8 mouse cellular contexts compared by ENCODE assay signal in the genomic region with DNA sequence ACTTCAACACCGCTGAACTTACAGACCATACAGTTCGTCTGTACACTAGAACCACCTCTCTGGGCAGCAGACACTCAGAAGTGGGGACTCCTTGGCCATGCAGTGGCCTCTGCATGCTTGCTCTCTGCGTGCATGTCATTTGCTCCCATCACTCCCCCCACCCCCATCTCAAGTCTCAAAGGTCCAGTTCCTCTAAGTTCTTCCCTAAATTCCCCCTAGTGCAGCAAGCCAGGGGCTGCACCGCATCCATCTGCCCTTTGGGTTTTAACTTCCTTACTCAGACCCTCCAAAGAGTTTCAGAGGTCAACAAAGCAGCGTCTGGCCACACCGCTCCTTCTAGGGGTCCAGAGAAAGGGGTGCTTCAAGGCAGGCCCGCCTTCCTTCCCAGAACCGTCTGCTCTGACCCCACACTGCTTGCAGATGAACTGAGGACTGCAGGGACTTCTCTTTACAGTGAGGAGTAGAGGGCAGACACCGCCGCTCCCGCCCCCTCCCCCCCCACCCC. TPM values are rescaled to one million over a fixed set of nuclear protein-coding genes. Genes with fewer than 3 reads are reported as not detected.
DNase-seq lines count a peak whose midpoint lies in the region; ATAC-seq lines count a peak whose summit lies in the region.

No protein-coding gene starts in this region.

- H3K9me3 ChIP-seq in embryonic facial prominence, embryonic 12.5 days, result no peaks in the 10 kb centered on the region
- no peaks in the 10 kb centered on the region for H3K9me3 ChIP-seq in intestine, embryonic 14.5 days (ENCODE audit: control insufficient read depth, low read length)

- H3K36me3 ChIP-seq in embryonic facial prominence, embryonic 12.5 days, result peaks cover 18% of the 10 kb centered on the region
- no peaks in the 10 kb centered on the region for H3K36me3 ChIP-seq in intestine, embryonic 14.5 days (ENCODE audit: control insufficient read depth, insufficient read depth, low read length)
- H3K36me3 ChIP-seq in macrophage (ENCODE audit: inconsistent target), result no peaks in the 10 kb centered on the region

- peak; percentile 51 for DNase-seq in layer of hippocampus, adult 9-11 months
- DNase-seq in layer of hippocampus, postnatal 25 days (ENCODE audit: extremely low spot score in 1 of 2, low spot score in 1 of 2), result no peak
- no peak for DNase-seq in intestine, embryonic 14.5 days (ENCODE audit: low spot score)
- DNase-seq in T-cell, adult 2 months (ENCODE audit: low spot score), result no peak
- DNase-seq in adipocyte (ENCODE audit: low spot score), result no peak
- no peak for DNase-seq in frontal cortex, postnatal 10 days (ENCODE audit: low spot score in 2 of 2)

- H3K27ac ChIP-seq in embryonic facial prominence, embryonic 12.5 days, result peak overlapping the region; percentile 93
- H3K27ac ChIP-seq in intestine, embryonic 14.5 days (ENCODE audit: low read depth), result peak overlapping the region; percentile 96
- H3K27ac ChIP-seq in macrophage, result peak overlapping the region; percentile 98

- peaks cover 66% of the 10 kb centered on the region for H3K79me2 ChIP-seq in macrophage (ENCODE audit: inconsistent target)

- H3K9ac ChIP-seq in embryonic facial prominence, embryonic 12.5 days, result peak overlapping the region; percentile 38
- no peak overlapping the region for H3K9ac ChIP-seq in intestine, embryonic 14.5 days (ENCODE audit: low read length)

- H3K27me3 ChIP-seq in embryonic facial prominence, embryonic 12.5 days, result no peaks in the 10 kb centered on the region
- H3K27me3 ChIP-seq in intestine, embryonic 14.5 days (replicated peaks; ENCODE audit: control insufficient read depth, insufficient read depth, low read length), result no peaks in the 10 kb centered on the region

- WGBS in embryonic facial prominence, embryonic 12.5 days, result 12% methylated on average over 11 of the region's 11 CpGs
- 15% methylated on average over 11 of the region's 11 CpGs for WGBS in intestine, embryonic 14.5 days
- WGBS in macrophage (ENCODE audit: missing documents), result 2% methylated on average over 9 of the region's 11 CpGs

- peak; percentile 23; the same call in 1 of the 2 replicates for ATAC-seq in embryonic facial prominence, embryonic 12.5 days (ENCODE audit: insufficient number of reproducible peaks, insufficient read depth, low FRiP score, low TSS enrichment)
- peak; percentile 10; the same call in 1 of the 2 replicates for ATAC-seq in intestine, embryonic 14.5 days (replicated peaks; ENCODE audit: low FRiP score, low TSS enrichment, low read depth)

- peak overlapping the region; percentile 36 for H3K4me2 ChIP-seq in embryonic facial prominence, embryonic 12.5 days (replicated peaks)
- H3K4me2 ChIP-seq in intestine, embryonic 14.5 days (ENCODE audit: low read length), result peak overlapping the region; percentile 20

- H3K4me1 ChIP-seq in embryonic facial prominence, embryonic 12.5 days, result peaks cover 52% of the 10 kb centered on the region
- H3K4me1 ChIP-seq in intestine, embryonic 14.5 days (replicated peaks; ENCODE audit: control insufficient read depth, insufficient read depth, low read length), result peaks cover 45% of the 10 kb centered on the region

- peak overlapping the region; percentile 5; the same call in 1 of the 2 replicates for H3K4me3 ChIP-seq in embryonic facial prominence, embryonic 12.5 days
- H3K4me3 ChIP-seq in intestine, embryonic 14.5 days (ENCODE audit: low read depth, low read length), result no peak overlapping the region
- no peak overlapping the region for H3K4me3 ChIP-seq in macrophage (ENCODE audit: inconsistent target)

RNA-seq across cellular contexts. Expression of gene Adamtsl4, which starts 14.0 kb away (rescaled TPM):
- 1 to 10 TPM; 3.7 to 4.0 TPM for total RNA-seq in layer of hippocampus, postnatal 25 days (2021)
- 1.5 and 1.6 TPM in 2 replicates for polyA plus RNA-seq in embryonic facial prominence, embryonic 12.5 days (2016; fragmentation: Nextera tagmentation; extraction: Ambion mirVana)
- 1.2 and 2.6 TPM in 2 replicates for polyA plus RNA-seq in intestine, embryonic 14.5 days (2014; fragmentation: Nextera tagmentation; extraction: Ambion mirVana)
- total RNA-seq in macrophage (2018; cell fraction: chromatin; rRNA removed), result 1 to 10 TPM in 21 of 26 experiments, under 1 TPM in 5; 0.40 to 8.2 (median 3.2) TPM
- total RNA-seq in macrophage (2018; cell fraction: cytosol; rRNA removed), result 1 to 10 TPM in 13 of 26 experiments, under 1 TPM in 13; 0.22 to 4.1 (median 1.2) TPM
- 1 to 10 TPM in 21 of 26 experiments, under 1 TPM in 5; 0.21 to 9.6 (median 2.3) TPM for total RNA-seq in macrophage (2018; cell fraction: nucleus; rRNA removed)
- 0.38 to 3.1 TPM (median 1.9 TPM) in 3 replicates for polyA plus RNA-seq in macrophage (2018)

RNA-seq across cellular contexts. Expression of gene Mcl1, which starts 15.2 kb away (rescaled TPM):
- 10 to 100 TPM; 54.6 to 61.6 TPM for total RNA-seq in layer of hippocampus, postnatal 25 days (2021)
- polyA plus RNA-seq in embryonic facial prominence, embryonic 12.5 days (2016; fragmentation: Nextera tagmentation; extraction: Ambion mirVana), result 69.8 and 74.0 TPM in 2 replicates
- 49.8 and 57.5 TPM in 2 replicates for polyA plus RNA-seq in intestine, embryonic 14.5 days (2014; fragmentation: Nextera tagmentation; extraction: Ambion mirVana)
- 1,000 to 10,000 TPM in 10 of 26 experiments, 100 to 1,000 TPM in 16; 471 to 2,042 (median 842) TPM for total RNA-seq in macrophage (2018; cell fraction: chromatin; rRNA removed)
- total RNA-seq in macrophage (2018; cell fraction: cytosol; rRNA removed), result 1,000 to 10,000 TPM in 4 of 26 experiments, 100 to 1,000 TPM in 22; 492 to 1,133 (median 611) TPM
- 1,000 to 10,000 TPM in 21 of 26 experiments, 100 to 1,000 TPM in 5; 701 to 2,394 (median 1,238) TPM for total RNA-seq in macrophage (2018; cell fraction: nucleus; rRNA removed)
- polyA plus RNA-seq in macrophage (2018), result 251 to 507 TPM (median 488 TPM) in 3 replicates

RNA-seq across cellular contexts. Expression of gene Ensa, which starts 49.0 kb away (rescaled TPM):
- total RNA-seq in layer of hippocampus, postnatal 25 days (2021), result 100 to 1,000 TPM; 298 to 321 TPM
- 85.4 and 85.7 TPM in 2 replicates for polyA plus RNA-seq in embryonic facial prominence, embryonic 12.5 days (2016; fragmentation: Nextera tagmentation; extraction: Ambion mirVana)
- 71.8 and 75.6 TPM in 2 replicates for polyA plus RNA-seq in intestine, embryonic 14.5 days (2014; fragmentation: Nextera tagmentation; extraction: Ambion mirVana)
- total RNA-seq in macrophage (2018; cell fraction: chromatin; rRNA removed), result 100 to 1,000 TPM; 114 to 467 (median 312) TPM
- total RNA-seq in macrophage (2018; cell fraction: cytosol; rRNA removed), result 100 to 1,000 TPM in 22 of 26 experiments, 10 to 100 TPM in 4; 85.2 to 121 (median 110) TPM
- 100 to 1,000 TPM; 134 to 367 (median 267) TPM for total RNA-seq in macrophage (2018; cell fraction: nucleus; rRNA removed)
- polyA plus RNA-seq in macrophage (2018), result 79.1 to 122 TPM (median 121 TPM) in 3 replicates
